Mouse (Mus musculus) kidney, adult 2 months (tissue): ENCODE measurements around the gene Pid1. TPM values are rescaled to one million over a fixed set of nuclear protein-coding genes. Genes with fewer than 3 reads are reported as not detected.

Experiments used
- DNase-seq: peaks from one replicate; pipeline ENCODE4 v3.0.0; 2021
- H3K27ac ChIP-seq: fragments of 200-500 bp; 2 replicates; pipeline ENCODE4 v1.5.1; 2012; ENCODE audit warnings: low read depth, low read length, control low read depth, inconsistent platforms; ENCODE audit not compliant: insufficient read depth
- H3K27me3 ChIP-seq: fragments of 200-500 bp; replicated peaks from 2 replicates; pipeline ENCODE4 v1.6.1; 2012; ENCODE audit warnings: mild to moderate bottlenecking, moderate library complexity, low read length, inconsistent platforms; ENCODE audit not compliant: control insufficient read depth, insufficient read depth
- H3K36me3 ChIP-seq: fragments of 200-500 bp; 2 replicates; pipeline ENCODE4 v1.6.1; 2012; ENCODE audit warnings: mild to moderate bottlenecking, moderate library complexity, low read length, inconsistent platforms; ENCODE audit not compliant: control insufficient read depth, insufficient read depth
- H3K4me1 ChIP-seq: fragments of 200-500 bp; 2 replicates; pipeline ENCODE4 v1.6.1; 2011; ENCODE audit warnings: low read length; ENCODE audit not compliant: control insufficient read depth, insufficient read depth
- H3K4me3 ChIP-seq: fragments of 200-500 bp; 2 replicates; pipeline ENCODE4 v1.5.1; 2011; ENCODE audit warnings: mild to moderate bottlenecking, low read depth, low read length, control low read depth; ENCODE audit not compliant: insufficient read depth
- CTCF ChIP-seq: fragments of 200-500 bp; conservative IDR thresholded peaks from 2 replicates; pipeline ENCODE4 v1.5.1; 2011; ENCODE audit warnings: low read depth, mild to moderate bottlenecking, control low read depth, low read length, moderate library complexity, mixed read lengths; ENCODE audit not compliant: insufficient read depth, insufficient read length
- POLR2A ChIP-seq: fragments of 200-500 bp; IDR thresholded peaks from one replicate; pipeline ENCODE4 v1.6.1; 2011; ENCODE audit warnings: low read depth, low read length, control low read depth
- WGBS: fragments of 180-500 bp; shearing (Covaris S2); methylation state at CpG from one replicate; pipeline ENCODE4 v1.1.7; 2018; 5-methylcytosine and 5-hydroxymethylcytosine counted together
- polyA plus RNA-seq: library from polyadenylated mRNA; depleted of rRNA; stranded (reverse); fragments of >200 nt; gene quantifications from 2 replicates; pipeline ENCODE4 v1.2.3, GENCODE M21; 2012

Gene Pid1
- polyA plus RNA-seq, 1 experiment, result 8.5 TPM

- H3K4me3 ChIP-seq, result no peak overlapping the region
- no peaks in the 10 kb centered on the region for H3K36me3 ChIP-seq
- no peaks in the 10 kb centered on the region for H3K27me3 ChIP-seq
- TF ChIP-seq POLR2A, result no peak
- TF ChIP-seq CTCF, result no peak
- no peak overlapping the region for H3K27ac ChIP-seq
- no peak for DNase-seq
- H3K4me1 ChIP-seq, result no peaks in the 10 kb centered on the region
- 85% methylated on average over 5 of the region's 5 CpGs for WGBS
Measured at GRCm38 (mm10) chr1:84189446-84189845, 174.5 kb downstream of the Pid1 start.

GRCm38 (mm10) chr1:84186756-84187437 is 177.1 kb downstream of the Pid1 start:
- no peaks in the 10 kb centered on the region for H3K36me3 ChIP-seq
- H3K27me3 ChIP-seq, result no peaks in the 10 kb centered on the region
- WGBS, result 75% methylated on average over 4 of the region's 4 CpGs
- no peak overlapping the region for H3K4me3 ChIP-seq
- H3K27ac ChIP-seq, result no peak overlapping the region
- no peaks in the 10 kb centered on the region for H3K4me1 ChIP-seq
- no peak for TF ChIP-seq POLR2A
- no peak for TF ChIP-seq CTCF
- DNase-seq, result no peak

- Histone ChIP-seq H3K27ac (no peak overlapping the region), H3K4me1 (0 out of 2 replicates have a peak, but pooled peaks cover 2% of the 10 kb centered on the region), H3K36me3 (no peaks in the 10 kb centered on the region), H3K27me3 (no peaks in the 10 kb centered on the region), H3K4me3 (no peak overlapping the region)
- TF ChIP-seq POLR2A (no peak), CTCF (no peak)
- WGBS, result 65% methylated on average over 1 of the region's 1 CpGs
- DNase-seq, result no peak
Measured at GRCm38 (mm10) chr1:84177696-84178095, 186.3 kb downstream of the Pid1 start.

GRCm38 (mm10) chr1:84177033-84177432 is 186.9 kb downstream of the Pid1 start:
- WGBS, result 29% methylated on average over 2 of the region's 2 CpGs
- TF ChIP-seq CTCF, result no peak
- no peak for TF ChIP-seq POLR2A
- no peak for DNase-seq
- Histone ChIP-seq H3K27me3 (no peaks in the 10 kb centered on the region), H3K36me3 (no peaks in the 10 kb centered on the region), H3K4me3 (no peak overlapping the region), H3K27ac (no peak overlapping the region), H3K4me1 (0 out of 2 replicates have a peak, but pooled peaks cover 2% of the 10 kb centered on the region)

GRCm38 (mm10) chr1:84172941-84173340 is 191.0 kb downstream of the Pid1 start:
- Histone ChIP-seq H3K4me3 (no peak overlapping the region), H3K4me1 (0 out of 2 replicates have a peak, but pooled peaks cover 2% of the 10 kb centered on the region), H3K36me3 (no peaks in the 10 kb centered on the region), H3K27me3 (no peaks in the 10 kb centered on the region), H3K27ac (no peak overlapping the region)
- DNase-seq, result no peak
- 66% methylated on average over 6 of the region's 6 CpGs for WGBS
- TF ChIP-seq POLR2A, result no peak
- no peak for TF ChIP-seq CTCF

GRCm38 (mm10) chr1:84157790-84158189 is 206.2 kb downstream of the Pid1 start:
- no peak for DNase-seq
- Histone ChIP-seq H3K27me3 (no peaks in the 10 kb centered on the region), H3K36me3 (no peaks in the 10 kb centered on the region), H3K27ac (no peak overlapping the region), H3K4me1 (no peaks in the 10 kb centered on the region), H3K4me3 (no peak overlapping the region)
- WGBS, result 83% methylated on average over 3 of the region's 3 CpGs
- TF ChIP-seq CTCF (no peak), POLR2A (no peak)

GRCm38 (mm10) chr1:84155585-84155930 is 208.4 kb downstream of the Pid1 start:
- no peak for DNase-seq
- H3K36me3 ChIP-seq, result no peaks in the 10 kb centered on the region
- H3K27me3 ChIP-seq, result no peaks in the 10 kb centered on the region
- TF ChIP-seq CTCF (no peak), POLR2A (no peak)
- no peak overlapping the region for H3K27ac ChIP-seq
- 22% methylated on average over 2 of the region's 2 CpGs for WGBS
- no peaks in the 10 kb centered on the region for H3K4me1 ChIP-seq
- H3K4me3 ChIP-seq, result no peak overlapping the region
